Mouse (Mus musculus) kidney, postnatal 36 days (tissue): ENCODE measurements around the gene Fras1.
A peak's percentile ranks its signal among the peaks of the same experiment; 100 is the strongest.

Experiments used
- DNase-seq, 2 experiments: peaks; one replicate each; pipeline ENCODE4 v3.0.0; 2021 to 2022; ENCODE audit warnings: mixed read lengths in 2 of 2

Gene Fras1

GRCm38 (mm10) chr5:96492497-96492896 lies 118.7 kb downstream of the Fras1 start:
- DNase-seq = no peak

DNA sequence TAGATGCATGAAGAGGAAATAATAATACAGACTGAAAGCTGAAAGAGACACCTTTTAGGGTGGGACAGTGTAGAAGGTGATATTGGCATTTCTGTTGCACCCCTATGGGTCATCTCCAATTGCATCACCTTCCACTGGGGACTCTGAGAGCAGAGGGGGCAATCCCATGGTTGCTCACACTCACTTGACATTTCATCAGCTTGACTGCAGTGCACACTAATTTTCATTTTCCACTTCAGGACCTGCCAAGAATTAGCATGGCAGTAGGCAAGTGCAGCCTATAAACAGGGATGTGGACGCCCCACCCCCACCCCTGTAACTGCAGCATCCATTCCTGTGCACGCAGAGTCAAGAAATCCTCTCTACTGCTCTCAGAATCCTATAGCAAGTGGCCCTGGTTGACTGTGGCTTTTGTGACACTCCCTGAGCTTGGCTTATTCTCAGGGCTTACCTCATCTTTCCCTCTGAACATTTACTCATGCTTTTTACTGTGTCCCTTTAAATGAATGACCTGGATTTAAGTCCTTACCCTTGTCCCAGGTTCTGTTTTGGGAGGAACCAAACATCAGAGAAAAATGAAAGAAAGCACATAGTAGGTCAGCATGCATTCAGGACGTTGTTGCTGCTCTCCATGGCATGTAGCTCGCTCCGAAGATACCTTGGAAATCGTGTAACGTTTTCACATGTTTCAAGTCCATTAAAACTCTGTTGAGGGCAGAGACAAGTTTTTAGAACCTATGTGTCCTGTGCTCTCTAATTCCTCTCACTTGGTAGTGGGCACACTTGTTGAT lies 120.9 kb downstream of the Fras1 start:
- no peak for DNase-seq

DNA sequence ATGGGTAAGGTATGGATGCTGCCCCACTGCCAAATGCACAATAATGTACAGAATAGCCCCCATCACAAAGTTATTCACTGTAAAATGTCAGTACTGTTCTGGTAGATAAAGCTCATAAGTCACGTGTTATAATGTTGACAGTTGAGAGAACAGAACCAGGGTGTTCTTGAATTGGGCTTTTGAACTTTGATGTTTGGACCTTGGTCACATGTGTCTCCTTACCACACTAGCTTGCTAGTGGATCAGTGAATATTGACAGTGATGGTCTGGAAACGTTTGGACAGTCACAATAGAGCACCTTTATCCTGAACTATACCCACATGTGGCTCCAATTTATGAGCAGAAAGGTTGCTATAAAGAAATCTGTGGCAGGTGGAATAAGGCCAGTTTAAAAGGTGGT lies 124.3 kb downstream of the Fras1 start:
- DNase-seq = peak; percentile 47 to 60

DNA sequence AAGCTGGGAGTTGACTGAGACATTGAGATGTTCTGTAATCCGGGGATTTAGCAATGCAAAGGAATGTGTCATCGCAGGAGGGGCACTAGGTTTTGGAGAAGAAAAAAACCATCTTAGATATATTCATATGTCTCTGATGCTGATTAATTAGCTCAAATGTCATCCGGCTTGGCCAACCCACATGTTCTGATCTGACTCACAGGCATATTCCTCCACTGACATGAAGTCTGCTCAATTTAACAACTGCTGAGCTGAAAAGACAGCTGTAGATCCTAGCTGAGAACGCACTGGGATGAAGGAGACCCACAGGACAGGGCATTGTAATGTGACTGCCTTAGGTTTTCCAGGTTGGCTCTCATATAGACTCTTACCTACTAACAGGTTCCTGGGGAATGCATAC lies 128.0 kb downstream of the Fras1 start:
- DNase-seq = no peak

- no peak for DNase-seq
These were observed 128.6 kb downstream of the Fras1 start for GRCm38 (mm10) chr5:96502400-96502799.

DNA sequence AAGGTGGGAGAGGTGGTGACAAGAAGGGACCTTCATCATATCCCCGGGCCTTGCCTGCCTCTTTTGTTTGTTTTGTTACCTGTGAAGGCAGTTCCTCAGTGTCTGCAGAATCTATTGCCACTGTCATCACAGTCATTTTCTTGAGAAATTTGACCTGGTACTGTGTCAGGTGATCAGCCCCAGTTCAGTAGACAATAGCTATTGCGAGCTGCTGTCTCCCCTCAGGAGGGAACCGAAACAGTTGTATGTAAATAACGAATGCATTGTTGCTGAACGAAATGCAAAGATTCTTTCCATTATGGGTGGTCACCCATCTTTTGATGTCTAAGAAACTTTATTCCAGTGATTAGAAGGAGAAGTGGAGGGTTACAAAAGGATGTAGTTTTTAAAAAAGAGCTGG lies 137.2 kb downstream of the Fras1 start:
- DNase-seq = no peak

DNA sequence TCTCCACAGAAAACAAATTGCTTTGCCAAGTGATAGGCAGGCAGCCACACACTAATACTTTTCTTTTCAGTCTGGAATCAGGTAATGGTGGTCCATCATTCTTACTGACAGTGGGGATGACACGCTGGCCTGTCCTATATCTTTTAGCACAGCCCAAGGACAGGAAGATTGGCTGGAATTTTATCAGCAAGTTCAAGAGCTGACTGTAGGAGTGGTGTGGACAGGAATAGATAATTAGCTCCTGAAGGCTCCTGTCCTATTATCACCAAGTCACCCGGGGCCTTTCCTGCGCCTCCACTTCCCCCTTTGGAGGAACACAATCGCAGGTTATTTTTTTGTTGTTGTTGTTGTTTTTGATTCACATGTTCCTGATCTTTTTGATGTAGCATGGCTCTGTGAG lies 139.6 kb downstream of the Fras1 start:
- no peak for DNase-seq

- peak in 1 of 2 experiments; percentile 20 for DNase-seq
These were observed 142.1 kb downstream of the Fras1 start for GRCm38 (mm10) chr5:96515860-96516311.

DNA sequence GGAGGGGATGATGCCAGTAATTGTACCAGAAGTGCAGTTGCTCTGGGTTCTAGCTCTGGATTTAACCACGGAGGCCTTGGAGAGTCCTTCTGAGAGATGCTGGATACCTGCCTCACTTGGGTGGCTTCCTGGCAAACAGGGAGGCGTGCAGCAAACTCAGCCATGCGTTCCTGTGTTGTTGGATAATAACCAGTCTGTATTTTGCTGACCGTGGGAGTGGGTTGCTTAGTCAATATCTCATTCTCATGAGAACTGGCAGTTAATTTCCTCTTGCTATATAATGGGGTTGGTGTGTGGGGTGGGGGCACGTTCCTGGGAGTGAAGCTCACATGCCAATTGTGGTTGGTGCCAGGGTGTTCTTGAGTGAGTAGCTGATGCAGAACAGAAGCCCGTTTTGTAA lies 142.6 kb downstream of the Fras1 start:
- peak in 1 of 2 experiments; percentile 35 for DNase-seq

- DNase-seq = peak; percentile 48 to 73
These were observed 147.8 kb downstream of the Fras1 start for GRCm38 (mm10) chr5:96521541-96521940.

DNA sequence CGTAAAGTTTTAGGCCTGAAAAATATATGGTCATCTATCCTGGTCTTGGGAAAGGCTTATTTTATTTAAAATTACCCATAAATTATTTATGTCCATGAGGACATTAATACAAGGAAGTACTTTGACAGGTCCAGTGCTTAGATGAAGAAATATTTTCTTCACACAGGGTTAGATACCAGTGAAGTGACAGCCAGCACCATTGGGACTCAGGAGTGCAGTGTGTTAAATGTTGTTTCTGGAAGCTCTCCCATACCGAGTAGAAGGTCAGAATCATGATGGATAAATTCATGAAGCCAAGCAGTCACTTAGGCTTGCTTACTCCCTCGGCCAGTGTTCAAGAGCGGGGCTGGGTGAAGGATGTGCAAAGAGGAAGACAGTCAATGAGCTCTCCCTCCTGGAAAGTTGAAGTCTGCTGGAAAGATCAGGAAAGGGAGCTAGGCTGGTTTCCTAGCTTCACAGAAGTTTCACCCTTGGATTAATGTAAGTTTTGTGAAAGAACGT lies 149.2 kb downstream of the Fras1 start:
- DNase-seq = no peak

DNA sequence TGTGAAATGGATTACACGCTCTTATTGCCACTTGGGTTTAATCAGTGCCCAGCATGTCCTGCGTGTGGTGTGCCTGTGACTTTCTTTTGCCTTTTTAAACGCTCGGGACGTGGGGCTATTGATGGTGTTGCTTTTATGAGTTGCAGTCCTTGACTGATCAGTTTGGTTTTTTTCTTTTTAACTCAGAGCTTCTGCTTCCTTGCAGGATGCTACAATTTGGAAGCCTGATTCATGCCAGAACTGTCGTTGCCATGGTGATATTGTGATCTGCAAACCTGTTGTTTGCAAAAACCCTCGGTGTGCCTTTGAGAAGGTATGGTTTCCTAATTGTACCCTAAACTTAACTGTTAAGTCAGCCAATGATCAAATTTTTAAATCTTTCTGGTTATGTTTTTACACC lies 154.5 kb downstream of the Fras1 start:
- DNase-seq = no peak

DNA sequence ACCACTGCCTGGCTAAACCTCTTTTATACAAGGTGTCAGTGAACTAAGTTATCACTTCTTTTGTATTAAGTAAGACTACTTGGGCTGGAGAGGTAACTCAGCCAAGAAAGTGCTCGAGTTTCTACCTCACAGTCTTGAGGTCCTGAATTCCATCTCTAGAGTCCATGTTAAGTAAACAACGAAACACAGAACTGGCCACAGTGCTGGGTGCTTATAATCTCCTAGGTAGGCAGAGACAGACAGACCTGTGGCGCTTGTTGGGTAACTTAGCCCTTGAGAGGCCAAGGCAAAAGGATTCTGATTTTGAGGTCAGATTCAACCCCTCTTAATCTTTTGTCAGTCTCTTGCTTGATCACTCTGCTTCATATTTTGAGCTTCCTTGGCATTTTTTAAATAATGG lies 156.8 kb downstream of the Fras1 start:
- no peak for DNase-seq

- DNase-seq = no peak
These were observed 158.2 kb downstream of the Fras1 start for GRCm38 (mm10) chr5:96531962-96532361.

DNA sequence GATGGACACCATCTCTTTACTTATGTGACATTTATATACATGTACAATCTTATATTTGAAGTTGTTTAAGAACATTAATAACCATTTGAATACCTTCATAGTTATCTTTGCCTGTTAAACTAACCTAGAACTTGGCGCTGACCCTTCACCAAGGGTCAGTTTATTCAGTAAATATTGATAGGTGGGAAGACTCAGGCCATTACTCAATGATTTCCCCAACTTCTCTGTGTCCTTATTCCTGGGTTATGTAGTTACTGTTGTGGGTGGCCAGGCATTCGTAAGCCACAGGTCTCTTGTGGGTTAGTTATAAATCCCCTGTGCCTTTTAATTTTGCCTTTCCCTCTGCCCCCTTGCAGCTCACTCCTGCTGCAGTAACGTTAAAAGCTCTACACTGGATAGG lies 162.8 kb downstream of the Fras1 start:
- DNase-seq = no peak

- DNase-seq = no peak
These were observed 163.2 kb downstream of the Fras1 start for GRCm38 (mm10) chr5:96536937-96537336.

DNA sequence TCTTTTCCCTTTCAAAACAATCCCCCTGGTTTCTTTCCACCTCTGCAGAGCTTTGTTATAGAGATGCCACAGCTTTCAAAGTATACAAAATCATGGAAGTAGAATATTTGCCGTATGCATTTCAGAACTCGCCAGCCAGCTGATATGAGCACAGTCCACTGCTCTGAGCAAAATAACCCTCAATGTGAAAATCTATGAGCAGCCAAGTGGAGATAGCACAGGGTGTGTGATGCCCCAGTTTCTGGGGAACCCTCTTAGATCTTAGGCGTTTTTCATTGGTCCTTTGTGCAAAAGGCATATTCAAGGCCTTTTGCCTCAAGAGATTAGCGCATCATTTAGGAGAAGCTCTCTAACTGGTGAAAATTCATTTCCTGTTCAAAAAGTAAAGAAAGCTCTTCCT lies 170.4 kb downstream of the Fras1 start:
- DNase-seq = no peak

GRCm38 (mm10) chr5:96545994-96546393 lies 172.2 kb downstream of the Fras1 start:
- no peak for DNase-seq

GRCm38 (mm10) chr5:96554940-96555679 lies 181.4 kb downstream of the Fras1 start:
- peak; percentile 13 to 18 for DNase-seq

DNA sequence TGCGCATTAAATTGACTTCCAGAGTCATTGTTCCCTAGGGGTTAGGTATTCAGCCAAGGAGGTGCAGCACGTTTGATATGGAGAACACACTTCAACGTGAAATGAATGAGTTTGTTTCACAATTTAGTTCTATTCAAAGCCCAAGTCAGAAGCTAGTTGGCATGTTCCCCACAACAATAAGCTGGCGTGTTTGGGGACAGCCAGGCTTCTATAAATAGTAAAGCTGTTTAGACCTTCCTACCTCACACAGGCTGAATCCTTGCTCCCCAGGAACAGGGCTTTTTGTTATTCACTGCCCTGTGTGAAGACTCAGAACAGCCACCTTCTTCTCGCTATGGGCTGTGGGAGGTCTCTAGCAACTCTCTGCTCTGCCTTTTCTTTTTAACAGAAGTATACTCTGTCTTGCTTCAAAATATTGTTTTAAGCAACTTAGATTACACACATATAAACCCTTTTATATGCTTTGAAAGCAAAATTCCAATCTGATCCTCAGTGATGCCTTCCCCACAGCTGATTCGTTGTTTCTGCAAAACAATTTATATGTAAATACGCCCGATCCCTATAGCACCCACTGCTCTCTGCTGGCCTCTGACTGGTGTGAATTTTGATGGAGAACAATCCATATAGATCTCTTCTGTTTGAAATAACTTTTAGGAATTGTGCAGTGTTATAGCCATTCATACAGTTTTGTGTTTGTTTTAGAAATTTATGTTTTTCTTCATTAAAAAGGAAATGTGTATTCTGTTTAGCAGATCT lies 184.5 kb downstream of the Fras1 start:
- no peak for DNase-seq

DNA sequence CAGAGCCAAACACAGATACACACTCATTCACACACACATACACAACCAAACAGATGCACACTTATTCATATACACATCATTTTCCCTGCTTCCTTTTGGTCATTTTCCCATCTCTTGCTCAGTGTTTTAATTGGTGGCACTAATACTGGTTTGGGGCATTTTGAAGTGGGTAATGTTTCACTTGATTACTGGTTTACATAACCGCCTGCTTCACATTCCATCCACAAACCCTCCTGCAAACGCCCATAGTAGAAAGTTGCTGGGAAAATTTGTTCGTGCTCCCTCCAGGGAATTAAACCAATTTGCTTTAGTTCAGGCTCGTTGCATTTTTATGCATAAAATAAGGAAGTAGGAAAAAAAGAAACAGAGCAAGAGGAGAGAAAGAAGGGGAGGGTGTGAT lies 200.8 kb downstream of the Fras1 start:
- DNase-seq = peak in 1 of 2 experiments; percentile 44

- DNase-seq = no peak
These were observed 204.9 kb downstream of the Fras1 start for GRCm38 (mm10) chr5:96578705-96579104.

GRCm38 (mm10) chr5:96579938-96580337 lies 206.2 kb downstream of the Fras1 start:
- no peak for DNase-seq
